9 mouse cellular contexts compared by ENCODE assay signal in genomic region chr11:76363178-76363577, GRCm38 (mm10). TPM values are rescaled to one million over a fixed set of nuclear protein-coding genes. Genes with fewer than 3 reads are reported as not detected.
DNase-seq lines count a peak whose midpoint lies in the region; ATAC-seq and TF ChIP-seq lines count a peak whose summit lies in the region.
"Had no signal": no experiment of that assay in that cellular context is flagged by ENCODE, and none has a peak within 500 bp of the region (broad histone marks: within the 10 kb centered on the region; RNA-seq: fewer than 3 reads in every experiment).

No protein-coding gene starts in this region.

- H3K9me3 ChIP-seq in heart, embryonic 13.5 days = no peaks in the 10 kb centered on the region
- no peaks in the 10 kb centered on the region for H3K9me3 ChIP-seq in embryonic facial prominence, embryonic 12.5 days
- H3K9me3 ChIP-seq in midbrain, embryonic 11.5 days (ENCODE audit: control insufficient read depth, low read length) = no peaks in the 10 kb centered on the region

- H3K27ac ChIP-seq in heart, embryonic 13.5 days (replicated peaks) = peak overlapping the region; percentile 49
- peak overlapping the region; percentile 69; the same call in 1 of the 2 replicates for H3K27ac ChIP-seq in embryonic facial prominence, embryonic 12.5 days
- H3K27ac ChIP-seq in midbrain, embryonic 11.5 days (ENCODE audit: low read depth, low read length) = peak overlapping the region; percentile 22; the same call in 1 of the 2 replicates
- no peak overlapping the region for H3K27ac ChIP-seq in thymus, adult 2 months (ENCODE audit: control insufficient read depth, insufficient read depth, low read length)

- no peak for TF ChIP-seq POLR2A in thymus, adult 2 months (IDR thresholded peaks at IDR 0.05; ENCODE audit: control insufficient read depth, extremely low read depth, insufficient read depth, low read length, poor library complexity)

- ATAC-seq in heart, embryonic 13.5 days (ENCODE audit: extremely low read depth, insufficient number of reproducible peaks, low FRiP score, low TSS enrichment) = no peak
- no peak for ATAC-seq in embryonic facial prominence, embryonic 12.5 days (ENCODE audit: insufficient number of reproducible peaks, insufficient read depth, low FRiP score, low TSS enrichment)
- peak; percentile 63; the same call in 1 of the 2 replicates for ATAC-seq in midbrain, embryonic 11.5 days (ENCODE audit: low FRiP score)
- ATAC-seq: liver, postnatal 0 days had no signal

- no peaks in the 10 kb centered on the region for H3K27me3 ChIP-seq in heart, embryonic 13.5 days (replicated peaks)
- H3K27me3 ChIP-seq in embryonic facial prominence, embryonic 12.5 days = no peaks in the 10 kb centered on the region
- H3K27me3 ChIP-seq in midbrain, embryonic 11.5 days (ENCODE audit: control insufficient read depth, insufficient read depth, low read length) = no peaks in the 10 kb centered on the region
- no peaks in the 10 kb centered on the region for H3K27me3 ChIP-seq in thymus, adult 2 months (ENCODE audit: control insufficient read depth, insufficient read depth, low read length)

- H3K4me2 ChIP-seq in heart, embryonic 13.5 days = peak overlapping the region; percentile 27
- H3K4me2 ChIP-seq in embryonic facial prominence, embryonic 12.5 days (replicated peaks) = no peak overlapping the region
- H3K4me2 ChIP-seq in midbrain, embryonic 11.5 days = peak overlapping the region; percentile 1; the same call in 1 of the 2 replicates

- peak overlapping the region; percentile 56; the same call in 1 of the 2 replicates for H3K9ac ChIP-seq in heart, embryonic 13.5 days
- H3K9ac ChIP-seq in embryonic facial prominence, embryonic 12.5 days = no peak overlapping the region
- H3K9ac ChIP-seq in midbrain, embryonic 11.5 days (ENCODE audit: low read length) = no peak overlapping the region
- H3K9ac ChIP-seq: liver, postnatal 0 days had no signal

- H3K4me1 ChIP-seq in heart, embryonic 13.5 days = peaks cover 62% of the 10 kb centered on the region
- H3K4me1 ChIP-seq in embryonic facial prominence, embryonic 12.5 days = peaks cover 48% of the 10 kb centered on the region
- H3K4me1 ChIP-seq in midbrain, embryonic 11.5 days (ENCODE audit: control insufficient read depth, insufficient read depth, low read length) = peaks cover 33% of the 10 kb centered on the region
- H3K4me1 ChIP-seq in thymus, adult 2 months (replicated peaks; ENCODE audit: control insufficient read depth, insufficient read depth, low read length) = no peaks in the 10 kb centered on the region

- no peak overlapping the region for H3K4me3 ChIP-seq in heart, embryonic 13.5 days
- H3K4me3 ChIP-seq in embryonic facial prominence, embryonic 12.5 days = no peak overlapping the region
- H3K4me3 ChIP-seq in midbrain, embryonic 11.5 days (ENCODE audit: low read depth, low read length) = no peak overlapping the region
- H3K4me3 ChIP-seq in thymus, adult 2 months (ENCODE audit: control insufficient read depth, insufficient read depth, low read length) = no peak overlapping the region

- DNase-seq in heart, postnatal 4 days = no peak
- peak; percentile 61 for DNase-seq in R1 (ENCODE audit: low read depth, low spot score)
- peak; percentile 89 for DNase-seq in midbrain, embryonic 11.5 days (ENCODE audit: low spot score, missing footprints)
- no peak for DNase-seq in thymus, postnatal 25 days
- no peak for DNase-seq in thymus, adult 2 months
- DNase-seq in right cerebral cortex, adult 18-20 months = no peak
- DNase-seq: liver, postnatal 0 days had no signal

- 16% methylated on average over 6 of the region's 6 CpGs for WGBS in heart, embryonic 13.5 days
- WGBS in embryonic facial prominence, embryonic 12.5 days = 11% methylated on average over 6 of the region's 6 CpGs
- WGBS in midbrain, embryonic 11.5 days = 2% methylated on average over 6 of the region's 6 CpGs
- 92% methylated on average over 6 of the region's 6 CpGs for WGBS in thymus, adult 2 months

- peaks cover 8% of the 10 kb centered on the region for H3K36me3 ChIP-seq in heart, embryonic 13.5 days
- peaks cover 7% of the 10 kb centered on the region; the same call in 1 of the 2 replicates for H3K36me3 ChIP-seq in embryonic facial prominence, embryonic 12.5 days
- H3K36me3 ChIP-seq in midbrain, embryonic 11.5 days (ENCODE audit: control insufficient read depth, insufficient read depth, low read length) = no peaks in the 10 kb centered on the region
- no peaks in the 10 kb centered on the region for H3K36me3 ChIP-seq in thymus, adult 2 months (ENCODE audit: control insufficient read depth, insufficient read depth, low read length)

- TF ChIP-seq CTCF in thymus, adult 2 months (IDR thresholded peaks at IDR 0.05; ENCODE audit: borderline replicate concordance, control insufficient read depth, extremely low read depth, insufficient read depth, low read length, poor library complexity) = no peak

RNA-seq across cellular contexts. Expression of gene Nxn, which starts 35.8 kb away (rescaled TPM):
- 23.2 and 23.6 TPM in 2 replicates for polyA plus RNA-seq in heart, embryonic 13.5 days (2015; fragmentation: Nextera tagmentation; extraction: Ambion mirVana)
- 10 to 100 TPM; 17.2 to 20.5 TPM for total RNA-seq in heart, postnatal 4 days (2021)
- 72.1 and 77.9 TPM in 2 replicates for polyA plus RNA-seq in embryonic facial prominence, embryonic 12.5 days (2016; fragmentation: Nextera tagmentation; extraction: Ambion mirVana)
- 43.8 and 51.3 TPM in 2 replicates for polyA plus RNA-seq in midbrain, embryonic 11.5 days (2014; fragmentation: Nextera tagmentation; extraction: Ambion mirVana)
- 24.7 and 25.3 TPM in 2 replicates for polyA plus RNA-seq in thymus, adult 2 months (2012; rRNA removed)

RNA-seq across cellular contexts. Expression of gene Timm22, which starts 43.6 kb away (rescaled TPM):
- polyA plus RNA-seq in heart, embryonic 13.5 days (2015; fragmentation: Nextera tagmentation; extraction: Ambion mirVana) = 78.6 and 92.4 TPM in 2 replicates
- 10 to 100 TPM; 38.9 to 48.2 TPM for total RNA-seq in heart, postnatal 4 days (2021)
- polyA plus RNA-seq in embryonic facial prominence, embryonic 12.5 days (2016; fragmentation: Nextera tagmentation; extraction: Ambion mirVana) = 142 TPM in 2 replicates
- 117 and 118 TPM in 2 replicates for polyA plus RNA-seq in midbrain, embryonic 11.5 days (2014; fragmentation: Nextera tagmentation; extraction: Ambion mirVana)
- 18.0 and 20.4 TPM in 2 replicates for polyA plus RNA-seq in thymus, adult 2 months (2012; rRNA removed)

Comparison
In these comparisons a context has a peak if more than half of its experiments do, and no peak if none do; other contexts are left out.
1. DNase-seq: peak in R1 (single experiment) and midbrain, embryonic 11.5 days (single experiment); none in heart, postnatal 4 days (single experiment), thymus, postnatal 25 days (single experiment), thymus, adult 2 months (single experiment) and right cerebral cortex, adult 18-20 months (single experiment).